Mouse (Mus musculus) ovary, adult 2 months (tissue): ENCODE results near the gene Atf3. TPM values are rescaled to one million over a fixed set of nuclear protein-coding genes. Genes with fewer than 3 reads are reported as not detected.

Source experiments
- polyA plus RNA-seq: library from polyadenylated mRNA; depleted of rRNA; stranded (reverse); fragments of >200 nt; gene quantifications from 2 replicates; pipeline ENCODE4 v1.2.3, GENCODE M21; 2012; rRNA removed

The Atf3 gene
- polyA plus RNA-seq, result 5.5 and 6.4 TPM in 2 replicates

DNA sequence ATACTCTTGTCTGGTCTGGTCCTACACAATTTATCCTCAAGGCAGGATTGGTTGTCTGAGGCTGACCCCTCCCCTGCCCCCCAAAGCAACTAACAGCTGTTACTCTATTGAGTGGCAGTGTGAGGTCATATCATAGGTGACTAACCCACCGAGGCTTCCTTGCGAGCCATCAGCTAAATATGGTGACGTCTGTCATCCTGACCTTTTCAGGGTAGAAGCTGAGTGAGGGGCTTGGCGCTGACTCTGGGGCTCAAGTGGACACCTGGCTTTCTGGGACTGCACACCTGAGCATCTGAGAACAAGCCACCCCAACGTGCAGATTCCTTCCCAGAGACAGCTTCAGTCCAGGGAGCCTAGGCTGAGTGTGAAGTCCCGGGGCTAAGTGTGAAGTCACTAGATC, at the start of gene Atf3:
TSS of gene Atf3 (minus strand) at position 101 of the 400 bp plus-strand sequence.

DNA sequence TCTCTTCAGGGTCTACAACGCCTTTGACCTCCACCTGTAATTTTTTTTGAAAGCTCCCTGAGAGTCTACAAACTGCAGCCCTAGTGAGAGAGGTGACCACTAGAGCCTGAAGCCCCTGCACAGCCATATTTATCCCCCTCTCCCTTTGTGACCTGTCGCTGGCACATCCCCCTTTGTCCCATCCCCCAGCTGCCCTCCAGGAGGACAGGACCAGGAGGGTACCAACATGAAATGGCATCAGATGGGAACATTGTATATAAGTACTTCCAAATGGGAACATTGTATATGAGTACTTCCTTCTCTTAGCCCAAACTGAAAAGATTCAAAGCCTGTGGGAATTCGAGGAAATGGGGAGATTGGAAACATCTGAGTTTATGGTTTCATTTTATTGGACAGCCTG, 53.1 kb downstream of the Atf3 start, which contains the start of gene Fam71a:
TSS of gene Fam71a (minus strand) at position 101 of the 400 bp plus-strand sequence.

Other genes with a start within 250 kb of the Atf3 start
- 7.7 and 8.2 TPM in 2 replicates for gene Vash2, start 238.7 kb downstream of the Atf3 start, polyA plus RNA-seq
- gene Flvcr1, start 191.9 kb downstream of the Atf3 start, polyA plus RNA-seq, result 42.1 and 52.6 TPM in 2 replicates
- gene Spata45, start 181.4 kb downstream of the Atf3 start, polyA plus RNA-seq, result not detected in 2 replicates
- 2.9 and 4.9 TPM in 2 replicates for gene Tatdn3, start 155.1 kb downstream of the Atf3 start, polyA plus RNA-seq
- gene Nsl1, start 155.0 kb downstream of the Atf3 start, polyA plus RNA-seq, result 4.1 and 5.2 TPM in 2 replicates
- 7.4 and 9.7 TPM in 2 replicates for gene Batf3, start 120.2 kb downstream of the Atf3 start, polyA plus RNA-seq
- gene Fam71a, start 53.2 kb downstream of the Atf3 start, polyA plus RNA-seq, result not detected in 2 replicates
- 392 and 487 TPM in 2 replicates for gene Nenf, start 100.2 kb upstream of the Atf3 start, polyA plus RNA-seq
- 36.8 and 46.7 TPM in 2 replicates for gene Tmem206, start 107.9 kb upstream of the Atf3 start, polyA plus RNA-seq
- gene Ppp2r5a, start 185.2 kb upstream of the Atf3 start, polyA plus RNA-seq, result 61.6 and 86.5 TPM in 2 replicates